Mouse (Mus musculus) CH12.LX (cell line): Measurements from ENCODE around the gene Pou3f3.

Source experiments
- BHLHE40 ChIP-seq: IDR thresholded peaks from 2 replicates; pipeline ENCODE4 v1.6.1; 2011; ENCODE audit warnings: mild to moderate bottlenecking, low read depth, low read length, improper control_type of control experiment
- CTCF ChIP-seq, 2 experiments: IDR thresholded peaks in 1 of 2; conservative IDR thresholded peaks in 1 of 2; 2 replicates each; pipeline ENCODE4 v1.5.1; 2011 to 2012; ENCODE audit warnings: low read depth in 2 of 2, low read length in 2 of 2, improper control_type of control experiment in 1 of 2, inconsistent platforms in 1 of 2, mild to moderate bottlenecking in 1 of 2, moderate library complexity in 1 of 2
- EP300 ChIP-seq: IDR thresholded peaks from 2 replicates; pipeline ENCODE4 v1.6.1; 2011; ENCODE audit warnings: low read length, improper control_type of control experiment
- JUN ChIP-seq: IDR thresholded peaks from 2 replicates; pipeline ENCODE4 v1.6.1; 2011; ENCODE audit warnings: low read depth, mild to moderate bottlenecking, low read length, improper control_type of control experiment, moderate library complexity; ENCODE audit not compliant: insufficient read depth
- KAT2A ChIP-seq: IDR thresholded peaks from 2 replicates; pipeline ENCODE4 v1.6.1; 2012; ENCODE audit warnings: low read length, improper control_type of control experiment, inconsistent platforms; ENCODE audit not compliant: insufficient replicate concordance
- MXI1 ChIP-seq: IDR thresholded peaks from 2 replicates; pipeline ENCODE4 v1.6.1; 2011; ENCODE audit warnings: mild to moderate bottlenecking, low read depth, low read length, improper control_type of control experiment
- POLR2A ChIP-seq: IDR thresholded peaks from 2 replicates; pipeline ENCODE4 v1.6.1; 2011; ENCODE audit warnings: low read depth, mild to moderate bottlenecking, improper control_type of control experiment, low read length

DNA sequence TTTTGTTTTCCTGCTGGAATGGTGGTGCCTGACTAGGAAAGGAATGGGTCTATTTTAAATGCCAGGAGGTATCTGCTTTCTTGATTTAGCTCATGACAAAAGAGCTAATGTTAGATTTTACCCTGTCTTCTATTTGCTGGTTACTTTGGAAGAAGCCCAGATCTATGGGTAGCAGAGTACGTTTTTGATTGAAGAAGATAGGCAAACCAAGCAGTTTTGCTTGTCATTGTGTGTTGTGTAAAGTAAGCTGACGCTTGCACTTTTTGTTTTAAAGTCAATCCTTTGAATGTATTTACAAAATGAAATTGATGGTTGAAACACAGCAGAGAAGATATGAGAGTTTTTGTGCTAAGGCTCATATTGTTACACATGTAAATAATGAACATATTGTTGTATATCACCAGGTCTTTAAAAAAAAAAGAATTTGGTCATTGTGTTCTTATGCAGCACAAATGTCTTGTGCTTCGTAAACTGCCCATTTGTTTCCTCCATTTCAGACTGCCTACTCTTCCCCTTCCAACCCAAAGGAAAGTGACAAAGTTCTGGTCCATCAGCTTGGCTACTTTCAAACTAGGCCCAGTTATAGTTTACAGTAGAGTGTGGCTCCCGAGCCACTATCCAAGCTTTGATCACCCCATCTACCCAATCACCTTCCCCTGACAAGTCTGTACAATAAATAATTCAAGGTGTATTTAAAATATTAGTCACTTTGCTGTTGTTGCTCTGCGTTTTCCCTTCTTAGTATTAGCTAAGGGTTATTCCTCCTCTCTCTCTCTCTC is 6.5 kb downstream of the Pou3f3 start:
- TF ChIP-seq CTCF (conservative IDR thresholded peaks at IDR 0.05 in 1 of 2, IDR thresholded peaks at IDR 0.05 in 1 of 2; ENCODE audit: low read depth in 2 of 2, low read length in 2 of 2) (no peak), KAT2A (no peak), EP300 (no peak), POLR2A (no peak), JUN (no peak), BHLHE40 (no peak), MXI1 (no peak)
